Mouse (Mus musculus) liver, adult 2 months (tissue): ENCODE results near the gene Rasip1.

Source experiments
- CTCF ChIP-seq: fragments of 200-500 bp; IDR thresholded peaks from 2 replicates; pipeline ENCODE4 v1.5.1; 2011; ENCODE audit warnings: low read depth, low read length, control low read depth
- POLR2A ChIP-seq: fragments of 200-500 bp; IDR thresholded peaks from 2 replicates; pipeline ENCODE4 v1.6.1; 2011; ENCODE audit warnings: low read length, control low read depth; ENCODE audit not compliant: insufficient read depth; ENCODE audit errors: extremely low read depth

GRCm38 (mm10) chr7:45624718-45625117 is 2.6 kb upstream of the Rasip1 start:
- TF ChIP-seq CTCF, result no peak
- TF ChIP-seq POLR2A, result no peak
